8 mouse cellular contexts compared by ENCODE assay signal in genomic region chr3:57845786-57846661, GRCm38 (mm10). TPM values are rescaled to one million over a fixed set of nuclear protein-coding genes. Genes with fewer than 3 reads are reported as not detected.
A peak's percentile ranks its signal among the peaks of the same experiment; 100 is the strongest.
DNase-seq lines count a peak whose midpoint lies in the region; ATAC-seq lines count a peak whose summit lies in the region.

No protein-coding gene starts in this region.

- H3K4me1 ChIP-seq in heart, embryonic 16.5 days (ENCODE audit: control insufficient read depth, insufficient read depth, low read length) = peaks cover 19% of the 10 kb centered on the region
- H3K4me1 ChIP-seq in neural tube, embryonic 12.5 days = peaks cover 8% of the 10 kb centered on the region

- WGBS in heart, embryonic 16.5 days = 22% methylated on average over 11 of the region's 11 CpGs
- WGBS in neural tube, embryonic 12.5 days = 9% methylated on average over 11 of the region's 11 CpGs

- H3K4me2 ChIP-seq in heart, embryonic 16.5 days (ENCODE audit: low read depth, low read length) = peak overlapping the region; percentile 69
- peak overlapping the region; percentile 78 for H3K4me2 ChIP-seq in neural tube, embryonic 12.5 days (replicated peaks)

- H3K27ac ChIP-seq in heart, embryonic 16.5 days (ENCODE audit: low read length) = peak overlapping the region; percentile 70
- H3K27ac ChIP-seq in neural tube, embryonic 12.5 days = peak overlapping the region; percentile 99

- peaks cover 10% of the 10 kb centered on the region for H3K36me3 ChIP-seq in heart, embryonic 16.5 days (ENCODE audit: control insufficient read depth, insufficient read depth)
- peaks cover 22% of the 10 kb centered on the region for H3K36me3 ChIP-seq in neural tube, embryonic 12.5 days

- H3K27me3 ChIP-seq in heart, embryonic 16.5 days (ENCODE audit: control insufficient read depth, insufficient read depth, low read length) = no peaks in the 10 kb centered on the region
- no peaks in the 10 kb centered on the region for H3K27me3 ChIP-seq in neural tube, embryonic 12.5 days (replicated peaks)

- intact Hi-C loops in left cerebral cortex, postnatal 4 days (cut with DNase I) = loop anchor here (5.0 kb wide), 1 partner anchor 276 kb away; no protein-coding TSS in a partner anchor

- H3K9ac ChIP-seq in heart, embryonic 16.5 days (ENCODE audit: low read length) = peak overlapping the region; percentile 84
- H3K9ac ChIP-seq in neural tube, embryonic 12.5 days = peak overlapping the region; percentile 94

- DNase-seq in ovary, postnatal 36 days (ENCODE audit: low spot score) = peak; percentile 8
- DNase-seq in ovary, postnatal 10 days (ENCODE audit: low spot score) = no peak
- DNase-seq in embryo, embryonic 10.5 days (ENCODE audit: low spot score) = peak; percentile 65
- DNase-seq in left cerebral cortex, postnatal 4 days = peak; percentile 26
- DNase-seq in urinary bladder, adult 18-20 months (ENCODE audit: low spot score in 2 of 2) = no peak
- DNase-seq in urinary bladder, postnatal 14 days (ENCODE audit: low spot score) = no peak

- H3K9me3 ChIP-seq in heart, embryonic 16.5 days (replicated peaks; ENCODE audit: control insufficient read depth, low read length) = no peaks in the 10 kb centered on the region; the same call in 1 of the 2 replicates
- no peaks in the 10 kb centered on the region for H3K9me3 ChIP-seq in neural tube, embryonic 12.5 days

- peak overlapping the region; percentile 97 for H3K4me3 ChIP-seq in heart, embryonic 16.5 days (ENCODE audit: low read length)
- peak overlapping the region; percentile 95 for H3K4me3 ChIP-seq in neural tube, embryonic 12.5 days

- ATAC-seq in heart, embryonic 16.5 days (replicated peaks; ENCODE audit: extremely low read depth, insufficient read depth, low FRiP score) = no peak
- no peak for ATAC-seq in neural tube, embryonic 12.5 days (ENCODE audit: low FRiP score, low read depth)

RNA-seq across cellular contexts. Expression of gene Pfn2, which starts 1.9 kb away (rescaled TPM):
- 43.4 and 45.3 TPM in 2 replicates for polyA plus RNA-seq in heart, embryonic 16.5 days (2015; fragmentation: Nextera tagmentation; extraction: Ambion mirVana)
- 100 to 1,000 TPM; 477 to 480 TPM for total RNA-seq in left cerebral cortex, postnatal 4 days (2021)
- polyA plus RNA-seq in neural tube, embryonic 12.5 days (2016; fragmentation: Nextera tagmentation; extraction: Ambion mirVana) = 363 and 374 TPM in 2 replicates

Comparison
In these comparisons a context has a peak if more than half of its experiments do, and no peak if none do; other contexts are left out.
1. DNase-seq: peak in ovary, postnatal 36 days (single experiment), embryo, embryonic 10.5 days (single experiment) and left cerebral cortex, postnatal 4 days (single experiment); none in ovary, postnatal 10 days (single experiment), urinary bladder, adult 18-20 months (0 of 2) and urinary bladder, postnatal 14 days (single experiment).